In the genomic region with DNA sequence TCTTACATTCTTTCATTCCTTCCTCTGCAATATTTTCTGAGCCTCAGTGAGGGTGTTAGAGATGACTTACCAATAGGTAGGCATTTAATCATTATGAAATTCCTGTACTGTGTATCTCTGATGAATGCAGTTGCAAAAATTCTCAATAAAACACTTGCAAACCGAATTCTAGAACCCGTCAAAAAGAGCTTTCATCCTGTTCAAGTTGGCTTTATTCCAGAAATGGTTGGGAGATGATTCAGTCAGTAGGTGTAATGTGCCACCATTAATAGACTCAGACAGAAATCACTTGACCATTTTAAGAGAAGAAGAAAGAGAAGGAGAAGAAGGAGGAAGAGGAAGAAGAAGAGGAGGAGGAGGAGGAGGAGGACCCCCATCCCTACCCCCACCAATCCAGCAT, we compare ENCODE assay signal across 22 mouse cellular contexts.
"Had no signal": no experiment of that assay in that cellular context is flagged by ENCODE, and none has a peak within 500 bp of the region (broad histone marks: within the 10 kb centered on the region; RNA-seq: fewer than 3 reads in every experiment).

No protein-coding gene starts in this region.

- H3K4me2 ChIP-seq: liver, embryonic 15.5 days; lung, embryonic 15.5 days; midbrain, embryonic 11.5 days; midbrain, embryonic 13.5 days; midbrain, embryonic 15.5 days; neural tube, embryonic 13.5 days; neural tube, embryonic 15.5 days had no signal

- ATAC-seq: liver, postnatal 0 days; lung, postnatal 0 days; midbrain, embryonic 13.5 days; midbrain, embryonic 15.5 days had no signal

- H3K36me3 ChIP-seq: liver, embryonic 15.5 days; lung, embryonic 15.5 days; midbrain, embryonic 15.5 days; neural tube, embryonic 13.5 days; neural tube, embryonic 15.5 days had no signal

- H3K4me3 ChIP-seq: liver, embryonic 15.5 days; lung, embryonic 15.5 days; megakaryocyte, embryonic 14.5 days; midbrain, embryonic 13.5 days; midbrain, embryonic 15.5 days; neural tube, embryonic 13.5 days; neural tube, embryonic 15.5 days had no signal

- H3K9ac ChIP-seq: liver, embryonic 15.5 days; liver, postnatal 0 days; lung, embryonic 15.5 days; midbrain, embryonic 13.5 days; midbrain, embryonic 15.5 days; neural tube, embryonic 13.5 days; neural tube, embryonic 15.5 days had no signal

- DNase-seq: liver, postnatal 0 days; lung, adult 2 months; lung, postnatal 14 days; lung, postnatal 36 days; retina, postnatal 1 day; right cerebral cortex, adult 18-20 months; right cerebral cortex, postnatal 25 days; right cerebral cortex, postnatal 4 days; spleen, adult 18-20 months; thymus, adult 18-20 months; thymus, postnatal 25 days; thymus, postnatal 4 days had no signal

- H3K4me1 ChIP-seq: liver, embryonic 15.5 days; lung, embryonic 15.5 days; megakaryocyte, embryonic 14.5 days; midbrain, embryonic 13.5 days; midbrain, embryonic 15.5 days; neural tube, embryonic 15.5 days had no signal

- H3K27me3 ChIP-seq: liver, embryonic 15.5 days; lung, embryonic 15.5 days; megakaryocyte, embryonic 14.5 days; midbrain, embryonic 13.5 days; midbrain, embryonic 15.5 days; neural tube, embryonic 13.5 days; neural tube, embryonic 15.5 days had no signal

- H3K9me3 ChIP-seq: liver, embryonic 15.5 days; lung, embryonic 15.5 days; megakaryocyte, embryonic 14.5 days; midbrain, embryonic 13.5 days; midbrain, embryonic 15.5 days; neural tube, embryonic 13.5 days; neural tube, embryonic 15.5 days had no signal

- H3K27ac ChIP-seq: liver, embryonic 15.5 days; lung, embryonic 15.5 days; macrophage; midbrain, embryonic 13.5 days; midbrain, embryonic 15.5 days; neural tube, embryonic 13.5 days; neural tube, embryonic 15.5 days had no signal
